ENCODE assay signal across 21 mouse cellular contexts in the genomic region with DNA sequence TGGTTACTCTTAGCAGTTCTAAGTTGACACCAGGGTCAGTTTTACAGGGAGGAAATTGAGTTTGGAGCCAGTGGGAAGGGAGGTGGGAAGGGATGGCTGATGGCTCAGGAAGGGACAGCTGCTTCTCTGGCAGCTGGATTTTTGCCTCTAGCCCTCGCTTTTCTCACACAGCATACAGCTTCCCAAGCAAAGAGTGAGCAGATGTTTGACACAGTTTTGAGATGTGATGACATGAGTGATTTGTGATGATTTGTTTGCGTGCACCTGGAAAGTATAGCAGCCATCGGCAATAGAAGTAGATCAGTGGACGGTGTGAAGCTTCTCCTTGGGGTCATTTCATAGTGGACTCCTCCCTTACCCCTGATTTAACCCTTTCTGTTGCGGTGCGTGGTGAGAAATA.
DNase-seq lines count a peak whose midpoint lies in the region; ATAC-seq lines count a peak whose summit lies in the region.
"Had no signal": no experiment of that assay in that cellular context is flagged by ENCODE, and none has a peak within 500 bp of the region (broad histone marks: within the 10 kb centered on the region; RNA-seq: fewer than 3 reads in every experiment).

No protein-coding gene starts in this region.

- no peaks in the 10 kb centered on the region for H3K36me3 ChIP-seq in midbrain, embryonic 11.5 days (ENCODE audit: control insufficient read depth, insufficient read depth, low read length)
- no peaks in the 10 kb centered on the region for H3K36me3 ChIP-seq in midbrain, embryonic 14.5 days (ENCODE audit: control insufficient read depth, insufficient read depth, low read length)
- H3K36me3 ChIP-seq: G1E had no signal

- no peak overlapping the region for H3K9ac ChIP-seq in midbrain, embryonic 11.5 days (ENCODE audit: low read length)
- H3K9ac ChIP-seq in midbrain, embryonic 14.5 days (replicated peaks; ENCODE audit: low read length) = no peak overlapping the region

- no peak for ATAC-seq in midbrain, embryonic 11.5 days (ENCODE audit: low FRiP score)
- no peak for ATAC-seq in midbrain, embryonic 14.5 days (ENCODE audit: low FRiP score, low TSS enrichment)
- ATAC-seq: activated CD4-positive, CD25-positive, alpha-beta regulatory T cell, adult 4 months; CD4-positive, CD25-positive, alpha-beta regulatory T cell, adult 4 months; Patski had no signal

- no peaks in the 10 kb centered on the region for H3K4me1 ChIP-seq in midbrain, embryonic 11.5 days (ENCODE audit: control insufficient read depth, insufficient read depth, low read length)
- H3K4me1 ChIP-seq in midbrain, embryonic 14.5 days (ENCODE audit: control insufficient read depth, insufficient read depth, low read length) = no peaks in the 10 kb centered on the region

- DNase-seq in heart, adult 11 months = peak; percentile 54
- DNase-seq in heart, postnatal 25 days (ENCODE audit: low spot score) = no peak
- DNase-seq in midbrain, embryonic 11.5 days (ENCODE audit: low spot score, missing footprints) = peak; percentile 77
- DNase-seq in midbrain, embryonic 14.5 days = no peak
- DNase-seq in forelimb bud, embryonic 11.5 days (ENCODE audit: low read depth, low spot score) = peak; percentile 24
- DNase-seq in gastrocnemius, postnatal 10 days = no peak
- DNase-seq: adrenal gland, adult 2 months; adrenal gland, adult 8-10 months; adrenal gland, postnatal 10 days; adrenal gland, postnatal 14 days; adrenal gland, postnatal 25 days; adrenal gland, postnatal 36 days; B cell, adult 2 months; cerebellum, adult 11 months; cerebellum, adult 11-12 months; cerebellum, adult 18-20 months had no signal

- H3K27me3 ChIP-seq in midbrain, embryonic 11.5 days (ENCODE audit: control insufficient read depth, insufficient read depth, low read length) = no peaks in the 10 kb centered on the region
- H3K27me3 ChIP-seq in midbrain, embryonic 14.5 days (ENCODE audit: control insufficient read depth, insufficient read depth, low read length) = no peaks in the 10 kb centered on the region
- H3K27me3 ChIP-seq: CH12.LX, Patski had no signal

- no peak overlapping the region for H3K4me2 ChIP-seq in midbrain, embryonic 11.5 days
- H3K4me2 ChIP-seq in midbrain, embryonic 14.5 days (ENCODE audit: low read length) = no peak overlapping the region

- WGBS in midbrain, embryonic 11.5 days = 88% methylated on average over 6 of the region's 6 CpGs
- WGBS in midbrain, embryonic 14.5 days = 91% methylated on average over 6 of the region's 6 CpGs

- intact Hi-C loops in heart, postnatal 25 days (cut with DNase I) = no loop called here

- H3K9me3 ChIP-seq in midbrain, embryonic 11.5 days (ENCODE audit: control insufficient read depth, low read length) = no peaks in the 10 kb centered on the region
- H3K9me3 ChIP-seq in midbrain, embryonic 14.5 days (ENCODE audit: control insufficient read depth, low read length) = no peaks in the 10 kb centered on the region
- H3K9me3 ChIP-seq: G1E had no signal

- no peak overlapping the region for H3K27ac ChIP-seq in midbrain, embryonic 11.5 days (ENCODE audit: low read depth, low read length)
- no peak overlapping the region for H3K27ac ChIP-seq in midbrain, embryonic 14.5 days (replicated peaks; ENCODE audit: low read depth, low read length)

- no peak overlapping the region for H3K4me3 ChIP-seq in midbrain, embryonic 11.5 days (ENCODE audit: low read depth, low read length)
- H3K4me3 ChIP-seq in midbrain, embryonic 14.5 days (replicated peaks; ENCODE audit: low read depth, low read length) = no peak overlapping the region

Comparison
In these comparisons a context has a peak if more than half of its experiments do, and no peak if none do; other contexts are left out.
1. DNase-seq: peak in heart, adult 11 months (single experiment), midbrain, embryonic 11.5 days (single experiment) and forelimb bud, embryonic 11.5 days (single experiment); none in heart, postnatal 25 days (single experiment), midbrain, embryonic 14.5 days (single experiment) and gastrocnemius, postnatal 10 days (single experiment).